Mouse (Mus musculus): ENCODE measurements around the gene Sorcs2.

DNA sequence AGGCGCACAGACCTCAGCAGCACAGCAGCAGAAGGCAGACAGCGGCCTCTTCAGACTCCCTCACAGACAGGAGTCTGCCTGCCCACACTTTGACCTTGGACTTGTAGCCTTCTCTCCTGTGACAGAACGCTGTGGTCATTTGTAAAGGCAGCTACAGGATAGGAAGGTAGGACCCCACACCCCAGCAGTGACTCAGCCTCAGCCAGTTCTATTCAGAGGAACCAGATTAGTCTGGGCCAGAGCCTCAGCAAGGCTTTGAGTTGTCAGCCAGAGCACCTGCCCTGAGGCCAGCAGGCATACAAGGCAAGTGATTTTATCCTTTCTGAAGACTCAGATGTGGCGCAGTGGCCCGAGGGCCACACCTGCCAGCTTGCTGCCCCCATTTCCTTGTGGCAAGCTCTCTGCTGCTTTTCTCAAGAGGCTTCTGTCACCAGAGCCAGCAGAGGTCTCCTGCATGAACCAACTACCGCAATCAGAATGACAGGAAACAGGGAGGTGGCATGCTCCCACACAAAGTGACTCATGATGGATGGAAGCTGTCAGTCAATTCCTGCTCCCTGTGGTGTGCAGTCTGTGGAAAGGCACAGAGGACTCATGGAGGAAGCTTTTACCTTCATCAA is 16.9 kb upstream of the Sorcs2 start:
- TF ChIP-seq POLR2A (IDR thresholded peaks at IDR 0.05; ENCODE audit: insufficient read depth, low read depth, low read length) = no peak
- TF ChIP-seq CTCF (IDR thresholded peaks at IDR 0.05; ENCODE audit: insufficient read depth, low read depth, low read length) = no peak

Data from olfactory bulb, adult 2 months (tissue).